Mouse (Mus musculus) cerebellum, adult 2 months (tissue): Measurements from ENCODE around the gene Oard1.

ENCODE experiments used
- CTCF ChIP-seq: fragments of 200-500 bp; IDR thresholded peaks from 2 replicates; pipeline ENCODE4 v1.5.1; 2011; ENCODE audit warnings: low read depth, mild to moderate bottlenecking, control low read depth, low read length, moderate library complexity, borderline replicate concordance; ENCODE audit not compliant: insufficient read depth
- POLR2A ChIP-seq: fragments of 200-500 bp; IDR thresholded peaks from 2 replicates; pipeline ENCODE4 v1.6.1; 2011; ENCODE audit warnings: low read length, control low read depth, borderline replicate concordance; ENCODE audit not compliant: insufficient read depth

DNA sequence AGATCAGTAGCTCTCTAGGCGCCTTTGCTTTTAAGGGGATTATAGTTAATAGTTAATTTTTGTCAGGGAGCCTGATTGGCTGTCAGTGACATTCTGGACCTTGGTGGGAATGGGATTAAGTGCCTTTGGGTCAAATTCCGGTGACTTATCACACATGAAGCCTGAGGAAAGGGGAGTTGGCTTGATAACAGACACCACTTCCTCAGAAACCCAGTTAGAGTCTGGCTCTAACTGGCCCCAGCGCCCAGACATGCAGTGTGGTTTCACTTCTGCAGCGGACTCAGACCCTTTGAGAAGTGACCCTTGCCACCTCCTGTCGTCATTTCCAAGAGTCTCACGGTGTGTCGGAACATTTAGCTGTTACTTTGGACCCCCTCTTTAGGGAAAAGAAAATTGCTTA lies 8.4 kb downstream of the Oard1 start:
- no peak for TF ChIP-seq CTCF
- no peak for TF ChIP-seq POLR2A
